Mouse (Mus musculus) liver, embryonic 15.5 days (tissue): ENCODE data around the gene Acy3. TPM values are rescaled to one million over a fixed set of nuclear protein-coding genes. Genes with fewer than 3 reads are reported as not detected.

Source experiments
- polyA plus RNA-seq: library from polyadenylated mRNA; unstranded; fragments of >200 nt; fragmentation: Nextera tagmentation; extraction: Ambion mirVana; gene quantifications from 2 replicates; pipeline ENCODE4 v1.2.1, GENCODE M21; 2015

Gene Acy3
- polyA plus RNA-seq, 1 experiment from 2014 or later = 10.8 TPM

Other genes starting within 250 kb of the Acy3 start
- 6.1 and 6.6 TPM in 2 replicates for gene Kmt5b, start 219.1 kb upstream of the Acy3 start, polyA plus RNA-seq
- gene Chka, start 134.8 kb upstream of the Acy3 start, polyA plus RNA-seq = 20.1 and 24.8 TPM in 2 replicates
- 29.5 and 38.6 TPM in 2 replicates for gene Tcirg1, start 79.4 kb upstream of the Acy3 start, polyA plus RNA-seq
- 168 and 173 TPM in 2 replicates for gene Ndufs8, start 73.8 kb upstream of the Acy3 start, polyA plus RNA-seq
- gene Aldh3b1, start 56.8 kb upstream of the Acy3 start, polyA plus RNA-seq = 8.7 and 9.4 TPM in 2 replicates
- gene Unc93b1, start 51.4 kb upstream of the Acy3 start, polyA plus RNA-seq = 32.2 and 36.8 TPM in 2 replicates
- gene Aldh3b3, start 27.9 kb upstream of the Acy3 start, polyA plus RNA-seq = 0.03 TPM in 1 of 2 replicates, not detected in the other
- 0.18 and 0.32 TPM in 2 replicates for gene Aldh3b2, start 14.2 kb upstream of the Acy3 start, polyA plus RNA-seq
- gene Tbx10, start 6.2 kb downstream of the Acy3 start, polyA plus RNA-seq = 0.21 and 0.33 TPM in 2 replicates
- gene Nudt8, start 14.0 kb downstream of the Acy3 start, polyA plus RNA-seq = 13.3 and 13.8 TPM in 2 replicates
- 0.45 and 0.48 TPM in 2 replicates for gene Gm49405, start 14.1 kb downstream of the Acy3 start, polyA plus RNA-seq
- 0.38 and 0.78 TPM in 2 replicates for gene Doc2g, start 16.7 kb downstream of the Acy3 start, polyA plus RNA-seq
- gene Ndufv1, start 26.2 kb downstream of the Acy3 start, polyA plus RNA-seq = 152 and 163 TPM in 2 replicates
- 752 and 794 TPM in 2 replicates for gene Gstp1, start 51.4 kb downstream of the Acy3 start, polyA plus RNA-seq
- 7.7 and 8.0 TPM in 2 replicates for gene Gstp2, start 59.5 kb downstream of the Acy3 start, polyA plus RNA-seq
- gene Gstp3, start 73.0 kb downstream of the Acy3 start, polyA plus RNA-seq = 77.6 and 97.4 TPM in 2 replicates
- 0.29 and 0.38 TPM in 2 replicates for gene Cabp2, start 95.0 kb downstream of the Acy3 start, polyA plus RNA-seq
- gene Cdk2ap2, start 110.6 kb downstream of the Acy3 start, polyA plus RNA-seq = 115 and 127 TPM in 2 replicates
- gene Pitpnm1, start 113.4 kb downstream of the Acy3 start, polyA plus RNA-seq = 6.0 and 7.9 TPM in 2 replicates
- 35.8 and 38.3 TPM in 2 replicates for gene Aip, start 139.3 kb downstream of the Acy3 start, polyA plus RNA-seq
- not detected in 2 replicates for gene Gpr152, start 153.2 kb downstream of the Acy3 start, polyA plus RNA-seq
- 0.13 TPM in 2 replicates for gene Cabp4, start 157.5 kb downstream of the Acy3 start, polyA plus RNA-seq
- 71.8 and 77.5 TPM in 2 replicates for gene Coro1b, start 162.0 kb downstream of the Acy3 start, polyA plus RNA-seq
- 15.6 and 17.5 TPM in 2 replicates for gene Ptprcap, start 167.0 kb downstream of the Acy3 start, polyA plus RNA-seq
- 32.8 and 34.2 TPM in 2 replicates for gene Rps6kb2, start 176.8 kb downstream of the Acy3 start, polyA plus RNA-seq
- 0.64 and 0.76 TPM in 2 replicates for gene Carns1, start 188.9 kb downstream of the Acy3 start, polyA plus RNA-seq
- 5.5 and 7.0 TPM in 2 replicates for gene Tbc1d10c, start 204.7 kb downstream of the Acy3 start, polyA plus RNA-seq
- gene Ppp1ca, start 205.5 kb downstream of the Acy3 start, polyA plus RNA-seq = 414 and 425 TPM in 2 replicates
- gene Rad9a, start 215.1 kb downstream of the Acy3 start, polyA plus RNA-seq = 15.6 and 16.5 TPM in 2 replicates
- gene Clcf1, start 227.7 kb downstream of the Acy3 start, polyA plus RNA-seq = 0.38 and 0.56 TPM in 2 replicates
- gene AC109138.7, start 227.8 kb downstream of the Acy3 start, polyA plus RNA-seq = not detected in 2 replicates
- gene Pold4, start 245.3 kb downstream of the Acy3 start, polyA plus RNA-seq = 13.1 and 15.0 TPM in 2 replicates